Mouse (Mus musculus): ENCODE measurements at regions not wholly inside any gene's neighbourhood (a gene's known extent, or its start where the extent isn't known, plus 50 kb on each side); places are given as distances from the start of the nearest gene placed in this dataset.
"Not testable (repeated sequence)": the region's sequence is repeated elsewhere in the genome, so short reads cannot be mapped to it uniquely, and the experiment has no call there.

GRCm38 (mm10) chrX:4899187-4899586 lies 52.7 kb upstream of the Btbd35f27 start:
- intact Hi-C loops (cut with DNase I); H3K4me3 ChIP-seq; H3K27ac ChIP-seq: not testable (repeated sequence)
- peak; percentile 8 for DNase-seq

All from gastrocnemius, adult 2 months (tissue).